Mouse (Mus musculus) regulatory T cell (primary cell): ENCODE data around the gene Padi2.

Source experiments
- in situ Hi-C: fragments of 300-600 bp; cut with MboI, MseI; formaldehyde crosslinking; loops from one replicate; pipeline ENCODE4 v1.15.1; 2025; ENCODE audit warnings: high pct_unique_total_duplicates

Gene Padi2

DNA sequence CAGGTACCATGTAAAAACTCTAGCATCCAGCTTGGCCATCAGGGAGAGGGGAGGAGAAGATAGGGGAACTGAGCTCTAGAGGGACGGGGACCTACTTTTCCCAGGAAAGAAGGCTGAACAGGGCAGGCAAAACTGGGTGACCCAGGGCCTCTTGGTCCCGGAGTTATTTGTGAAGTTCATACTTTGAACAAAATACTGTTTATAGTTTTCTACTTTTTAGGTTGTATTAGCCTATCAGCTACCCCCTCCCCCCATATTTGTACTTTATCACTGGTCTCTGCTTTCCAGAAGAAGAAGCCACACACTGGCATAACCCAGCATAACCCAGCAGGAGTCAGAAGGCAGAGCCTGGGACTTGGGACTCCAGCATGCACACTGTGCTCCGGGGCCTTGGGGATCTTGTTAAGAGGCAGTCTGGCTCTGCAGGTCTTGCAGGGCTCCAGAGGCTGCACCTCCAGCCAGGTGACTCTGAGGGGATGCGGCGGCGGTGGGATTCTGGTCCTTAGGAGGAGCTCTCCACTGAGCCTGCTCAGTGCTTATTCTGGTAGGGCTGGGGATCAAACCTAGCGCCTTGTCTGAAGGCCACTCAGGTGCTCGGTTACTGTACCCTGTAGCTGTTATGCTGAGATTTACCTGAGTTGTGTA lies 25.0 kb upstream of the Padi2 start:
- in situ Hi-C loops, result no loop called here

DNA sequence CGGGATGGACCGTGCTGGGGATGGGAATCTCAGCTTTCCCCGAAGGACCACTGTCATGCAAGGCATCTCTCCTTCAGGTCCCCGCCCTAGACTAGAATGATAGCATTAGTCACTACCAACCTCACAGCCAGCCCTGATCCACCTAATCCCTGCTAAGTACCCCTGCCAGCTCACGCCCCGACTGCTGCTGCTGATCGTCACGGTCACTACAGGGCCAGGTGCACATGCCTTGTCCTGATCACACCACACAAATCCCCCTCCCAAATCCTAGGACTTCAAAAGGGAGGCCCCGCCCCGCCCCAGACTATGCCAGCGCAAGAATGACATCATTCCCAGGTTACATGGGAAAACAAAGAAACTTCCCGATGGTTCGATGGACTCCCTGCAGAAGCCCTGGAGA lies 24.4 kb upstream of the Padi2 start:
- in situ Hi-C loops, result no loop called here

DNA sequence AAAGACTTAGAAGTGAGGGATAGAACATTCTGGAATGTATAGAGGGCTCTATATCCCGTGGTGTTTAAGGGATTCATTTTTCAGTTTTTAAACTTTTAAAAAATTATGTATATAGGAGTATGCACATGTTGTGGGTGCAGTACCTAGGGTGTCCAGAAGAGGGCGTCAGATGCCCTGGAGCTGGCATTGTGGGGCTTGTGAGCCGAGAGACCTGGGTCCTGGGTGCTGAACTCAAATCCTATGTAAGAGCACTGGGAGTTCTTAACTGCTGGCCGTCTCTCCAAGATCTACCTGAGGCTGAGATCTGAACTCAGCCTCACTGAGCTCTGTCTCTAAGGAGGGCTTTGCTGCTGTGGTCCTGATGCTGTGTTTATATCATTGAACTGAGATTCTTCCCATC lies 23.8 kb upstream of the Padi2 start:
- in situ Hi-C loops, result no loop called here

DNA sequence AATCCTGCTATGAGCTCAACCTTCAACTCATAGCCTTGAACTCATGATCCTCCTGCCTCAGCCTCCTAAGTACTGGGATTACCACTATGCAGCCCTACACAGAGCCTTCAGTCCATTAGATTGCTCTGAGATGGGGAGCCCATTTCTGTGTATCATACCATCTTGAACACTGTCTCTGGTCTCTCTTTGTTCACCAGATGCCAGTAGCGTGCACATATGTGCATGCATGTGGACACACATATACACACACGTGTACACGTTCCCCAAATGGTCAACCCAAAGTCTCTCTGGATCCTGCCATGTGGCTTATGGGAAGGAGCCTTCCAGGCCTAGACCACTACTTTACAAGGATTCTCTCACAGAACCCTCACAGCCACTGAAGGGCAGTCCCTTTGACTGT lies 23.2 kb upstream of the Padi2 start:
- in situ Hi-C loops, result no loop called here

DNA sequence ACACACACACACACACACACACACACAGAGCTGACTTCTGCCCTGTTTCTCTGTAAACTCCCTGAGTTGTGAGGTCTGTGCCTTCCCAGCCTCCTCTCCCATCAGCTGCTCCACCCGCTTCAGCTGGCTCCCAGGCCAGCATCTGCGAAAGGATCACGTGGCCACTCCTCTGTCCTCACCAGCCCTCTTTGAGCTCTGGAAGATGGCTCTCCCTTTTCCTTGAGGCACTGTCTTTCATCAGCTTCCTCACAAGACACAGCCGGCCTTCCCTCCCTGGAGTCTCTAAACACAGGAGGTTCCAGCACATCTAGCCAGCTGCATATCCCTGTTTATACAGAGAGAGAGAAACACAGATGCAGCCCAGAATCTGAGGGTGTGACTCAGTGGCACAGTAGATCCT lies 22.3 kb upstream of the Padi2 start:
- in situ Hi-C loops, result no loop called here

DNA sequence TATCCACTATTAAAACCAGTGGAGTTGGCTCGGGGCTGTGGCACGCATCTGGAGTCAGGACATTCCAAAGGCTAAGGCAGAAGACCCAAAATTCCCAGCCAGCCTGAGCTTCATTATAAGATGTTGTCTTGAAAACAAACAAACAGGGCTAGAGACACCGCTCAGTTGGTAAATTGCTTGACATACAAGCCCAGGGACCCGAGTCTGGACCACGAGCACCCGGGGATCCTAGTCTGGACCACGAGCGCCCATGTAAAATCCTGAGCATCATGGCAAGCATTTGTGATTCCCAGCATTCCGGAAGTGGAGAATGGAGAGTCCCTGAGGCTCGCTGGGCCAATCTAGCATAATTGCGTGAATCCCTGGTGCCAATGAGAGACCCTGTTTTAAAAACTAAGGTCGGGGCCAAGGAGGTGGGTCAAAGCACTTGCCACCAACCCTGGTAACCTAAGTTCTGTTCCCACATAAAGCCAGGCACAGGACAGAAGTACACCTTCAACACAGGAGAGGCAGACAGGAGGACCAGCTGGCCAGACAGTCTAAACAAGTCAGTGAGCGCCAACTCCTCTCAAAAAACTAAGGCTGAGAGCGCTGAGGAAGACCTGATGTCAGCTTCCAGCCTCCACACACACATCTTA lies 14.5 kb upstream of the Padi2 start:
- in situ Hi-C loops, result no loop called here

DNA sequence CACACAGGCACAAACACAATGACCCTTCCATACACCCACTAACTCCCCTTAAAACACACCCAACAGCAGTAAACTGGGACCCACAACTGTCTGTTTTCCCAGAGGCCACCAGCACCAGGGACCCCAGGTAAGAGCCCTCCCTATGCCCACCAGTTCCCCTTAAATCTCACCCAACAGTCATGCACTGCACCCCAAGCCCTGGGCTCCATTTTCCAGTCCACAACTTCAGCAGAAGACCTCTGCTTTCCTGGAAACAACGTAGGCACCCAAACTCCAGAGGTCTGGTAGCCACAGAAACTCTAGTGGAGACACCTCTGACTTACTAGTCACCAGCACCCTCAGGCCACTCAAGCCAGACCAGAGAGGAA lies 14.0 kb upstream of the Padi2 start:
- in situ Hi-C loops, result no loop called here

DNA sequence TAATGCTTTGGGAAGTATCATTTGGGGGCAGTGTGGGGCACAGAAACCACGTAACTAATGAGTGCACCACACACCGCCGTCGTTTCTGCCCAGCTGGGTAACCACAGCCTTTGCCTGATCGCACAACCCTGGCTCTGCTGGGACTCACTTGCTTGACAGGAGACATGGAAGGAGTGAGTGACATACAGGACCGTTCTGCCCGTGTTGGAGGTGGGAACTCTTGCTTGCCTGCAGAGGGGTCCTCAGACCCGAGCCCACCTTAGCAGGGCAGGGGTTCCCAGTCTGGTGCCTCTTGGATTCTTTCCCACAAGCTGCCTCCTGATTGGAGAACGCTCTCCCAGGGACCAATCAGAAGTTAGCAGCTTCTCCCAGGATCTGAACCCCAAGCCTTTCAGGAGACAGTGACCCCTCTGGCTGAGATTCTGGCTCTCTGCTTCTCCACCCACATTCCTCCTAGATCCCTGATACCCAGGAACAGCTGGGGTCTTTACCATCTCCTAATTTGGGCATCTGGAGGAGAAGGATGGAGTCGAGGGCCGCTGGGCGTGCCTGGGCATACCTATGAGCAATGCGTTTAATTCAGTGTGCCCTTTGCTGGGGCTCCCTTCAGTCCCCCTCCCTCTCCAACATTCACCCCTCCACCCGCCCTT lies 1.2 kb upstream of the Padi2 start:
- in situ Hi-C loops, result loop anchor here (5.0 to 10.0 kb wide), 2 partner anchors 50 to 118 kb away; no protein-coding TSS in a partner anchor

DNA sequence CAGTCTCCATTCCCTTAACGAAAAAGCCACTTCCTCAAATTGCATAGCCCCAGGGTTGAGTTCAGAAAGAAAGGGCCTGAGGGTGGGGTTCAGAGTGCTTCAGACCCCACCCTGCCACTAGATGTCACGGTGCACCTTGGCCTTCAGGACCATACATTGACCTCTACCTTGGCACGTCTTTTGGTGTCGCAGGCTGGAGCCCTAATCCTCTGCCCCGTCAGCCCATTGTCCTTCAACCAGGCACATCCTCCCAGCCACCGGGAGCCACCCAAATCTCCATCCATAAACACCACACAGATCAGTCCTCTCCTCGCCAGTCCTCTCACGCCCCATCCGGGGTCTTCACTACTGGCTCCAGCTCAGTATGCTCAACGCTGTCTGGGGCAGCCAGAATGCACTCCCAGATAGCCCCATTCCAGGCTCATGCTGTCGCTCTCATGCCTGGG lies 695 bp upstream of the Padi2 start:
- in situ Hi-C loops, result loop anchor here (5.0 to 10.0 kb wide), 2 partner anchors 49 to 118 kb away; no protein-coding TSS in a partner anchor

DNA sequence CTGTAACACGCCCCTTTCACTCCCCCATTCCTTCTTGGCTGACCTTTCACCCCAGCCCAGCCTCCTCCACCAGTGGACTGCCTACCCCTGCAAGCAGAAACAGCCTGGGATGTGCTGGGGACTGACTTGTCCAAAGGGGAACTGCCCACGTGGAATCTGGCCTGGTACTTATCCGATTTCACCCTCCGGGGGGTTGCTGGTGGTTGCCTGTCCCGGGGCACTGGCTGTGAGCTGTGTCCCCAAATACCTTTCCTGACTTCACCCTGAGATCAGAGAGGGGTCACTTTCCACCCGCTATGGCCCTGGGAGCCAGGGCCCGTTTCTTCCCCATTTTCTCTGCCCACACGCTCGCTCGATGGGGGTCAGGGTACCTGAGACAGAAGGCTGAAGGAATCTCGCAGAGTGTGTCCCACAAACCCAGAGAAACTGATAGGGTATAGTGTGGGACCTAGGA lies 710 bp downstream of the Padi2 start:
- in situ Hi-C loops, result loop anchor here (5.0 to 10.0 kb wide), 2 partner anchors 48 to 120 kb away; no protein-coding TSS in a partner anchor

DNA sequence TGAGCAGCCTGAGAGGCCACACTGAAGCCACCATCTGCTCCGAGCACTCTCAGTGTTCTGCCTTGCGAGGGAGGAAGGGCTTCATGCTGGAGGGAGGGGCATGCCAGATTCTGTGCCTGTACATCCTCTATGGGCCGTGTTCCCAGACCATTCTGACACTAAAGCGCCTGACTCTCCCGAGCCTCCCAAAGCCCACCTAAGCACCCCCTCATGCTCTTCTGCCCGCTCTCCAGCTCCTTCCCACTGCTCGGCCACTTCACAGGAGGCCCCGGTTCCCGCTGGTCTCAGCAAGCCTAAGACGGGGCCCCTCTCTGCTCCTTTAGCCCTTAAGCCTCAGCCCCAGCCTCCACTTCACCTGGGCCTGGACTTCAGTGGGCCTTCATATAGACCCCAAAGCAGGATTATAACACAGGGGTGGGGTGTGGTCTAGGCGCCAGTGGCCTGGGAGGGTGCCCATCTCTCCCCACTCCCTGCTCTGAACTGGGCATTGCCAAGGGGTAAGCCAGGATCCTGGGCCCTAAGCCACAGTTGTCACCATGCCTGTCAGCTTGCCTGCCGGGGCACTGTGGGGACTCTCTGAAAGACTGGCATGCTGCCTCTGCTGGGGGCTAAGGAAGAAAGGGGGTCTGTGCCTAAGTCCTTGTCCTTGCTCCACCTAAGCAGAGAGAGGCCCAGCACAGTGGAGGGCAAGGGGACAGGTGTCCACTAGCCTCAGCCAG lies 1.3 kb downstream of the Padi2 start:
- in situ Hi-C loops, result loop anchor here (5.0 to 10.0 kb wide), 2 partner anchors 47 to 120 kb away; no protein-coding TSS in a partner anchor

DNA sequence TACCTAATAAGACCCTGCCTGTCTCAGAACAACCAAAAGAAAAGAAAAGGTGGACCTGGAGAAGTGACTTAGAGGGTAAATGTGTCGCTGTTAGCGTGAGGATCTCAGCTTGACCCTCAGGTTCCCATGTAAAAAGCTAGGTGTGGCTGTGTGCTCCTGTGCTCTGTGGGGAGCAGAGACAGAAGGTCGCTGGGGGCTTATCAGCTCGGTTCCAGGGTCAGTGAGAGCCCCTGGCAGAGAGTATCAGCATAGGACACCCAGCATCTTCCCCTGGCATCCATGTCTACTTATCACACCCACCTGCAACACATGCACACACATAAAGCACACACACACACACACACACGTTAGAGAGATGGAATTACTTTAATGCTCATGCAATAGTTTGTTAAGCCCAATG lies 2.5 kb downstream of the Padi2 start:
- in situ Hi-C loops, result loop anchor here (5.0 to 10.0 kb wide), 2 partner anchors 46 to 121 kb away; no protein-coding TSS in a partner anchor

DNA sequence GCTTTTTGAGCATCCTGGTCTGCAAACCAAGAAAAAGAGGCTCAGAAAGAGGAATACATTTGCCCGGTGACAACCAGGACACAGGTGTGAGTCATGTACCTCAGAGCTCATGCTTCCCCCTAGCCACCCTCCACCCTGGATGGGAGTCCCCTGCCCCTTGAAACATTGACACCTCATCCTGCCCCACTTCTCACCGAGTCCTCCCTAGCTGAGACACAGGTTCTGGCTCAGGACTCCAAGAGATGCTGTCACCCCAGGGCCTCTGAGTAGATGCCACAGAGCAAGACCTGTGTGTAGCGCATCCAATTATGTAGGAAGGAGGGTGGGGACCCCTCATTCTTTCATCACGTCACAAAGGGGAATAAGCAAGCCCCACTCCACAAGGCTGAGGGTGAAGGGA lies 3.4 kb downstream of the Padi2 start:
- in situ Hi-C loops, result loop anchor here (5.0 to 10.0 kb wide), 2 partner anchors 45 to 122 kb away; no protein-coding TSS in a partner anchor

DNA sequence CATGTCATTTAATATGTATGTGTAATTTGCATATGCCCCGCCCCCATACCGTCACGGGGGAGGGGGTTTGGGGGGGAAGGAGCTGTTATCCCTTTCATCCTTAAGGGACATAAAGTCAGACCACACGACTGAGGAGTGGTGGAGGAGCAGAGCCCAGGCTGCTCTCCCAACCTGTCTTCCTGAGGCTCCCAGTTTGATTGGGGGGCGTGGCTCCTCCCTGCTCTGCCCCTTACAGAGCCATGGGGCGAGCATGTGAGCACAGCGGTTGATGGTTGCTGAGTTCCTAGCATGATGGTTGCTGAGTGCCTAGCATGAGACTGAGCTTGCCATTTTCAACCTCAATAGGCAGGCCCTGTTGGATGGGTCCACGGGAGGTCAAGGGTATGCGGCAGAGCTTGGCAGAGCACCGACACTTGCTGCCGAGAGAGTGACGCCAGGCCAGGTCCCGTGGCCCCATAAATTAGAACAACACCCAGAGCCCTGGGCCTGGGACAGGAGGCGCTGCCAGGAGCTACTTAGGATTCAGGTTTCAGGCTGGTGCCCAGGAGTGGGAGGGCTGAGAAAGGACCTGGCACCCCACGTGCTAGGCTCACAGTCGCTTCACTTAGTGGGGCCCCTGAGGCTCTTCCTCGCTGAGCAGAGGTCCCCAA lies 4.6 kb downstream of the Padi2 start:
- in situ Hi-C loops, result no loop called here

DNA sequence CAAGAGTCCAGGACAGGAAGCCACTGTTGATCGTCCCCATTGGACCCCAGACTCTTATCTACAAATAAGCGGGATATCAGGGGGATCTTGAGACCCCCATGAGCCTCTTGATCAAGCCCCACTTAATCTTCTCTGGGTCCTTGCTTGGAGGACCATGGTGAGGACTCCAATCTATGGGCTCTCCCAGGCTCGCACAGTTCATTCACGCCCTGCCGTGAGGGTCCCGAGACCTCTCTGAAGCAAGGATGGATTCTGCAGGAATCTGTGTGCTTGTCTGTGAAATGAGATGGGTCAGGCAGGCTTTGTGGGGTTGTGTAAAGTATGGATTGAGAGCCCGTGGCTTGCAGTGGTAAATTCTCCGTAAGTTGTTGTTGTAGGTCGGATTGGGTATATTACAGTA lies 5.3 kb downstream of the Padi2 start:
- in situ Hi-C loops, result no loop called here

DNA sequence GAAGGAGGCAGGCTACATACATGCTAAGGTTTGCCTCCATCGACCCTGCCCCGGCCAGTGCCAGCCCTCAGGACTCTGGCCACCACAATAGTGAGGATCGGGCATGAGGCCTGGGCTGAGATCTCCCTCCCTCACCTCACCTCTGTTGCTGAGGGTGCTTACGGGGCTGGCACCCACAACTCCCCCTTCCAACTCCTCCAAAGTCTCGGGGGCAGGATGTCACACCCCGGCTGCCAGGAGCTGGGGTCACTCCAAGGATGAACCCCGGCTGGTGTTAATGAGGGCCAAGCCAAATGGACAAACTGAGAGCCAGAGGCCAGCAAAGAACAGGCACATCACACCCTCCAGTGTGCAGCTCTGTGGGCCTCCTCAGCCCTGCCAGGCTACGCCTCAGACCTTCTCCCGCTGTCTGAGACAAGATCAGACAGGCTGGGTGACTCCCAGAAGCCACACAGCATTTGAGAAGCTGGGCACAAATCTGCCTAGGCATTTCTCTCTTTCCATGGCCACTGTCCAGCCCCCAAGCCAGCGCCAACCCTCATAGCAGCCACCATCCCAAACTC lies 6.2 kb downstream of the Padi2 start:
- in situ Hi-C loops, result no loop called here

DNA sequence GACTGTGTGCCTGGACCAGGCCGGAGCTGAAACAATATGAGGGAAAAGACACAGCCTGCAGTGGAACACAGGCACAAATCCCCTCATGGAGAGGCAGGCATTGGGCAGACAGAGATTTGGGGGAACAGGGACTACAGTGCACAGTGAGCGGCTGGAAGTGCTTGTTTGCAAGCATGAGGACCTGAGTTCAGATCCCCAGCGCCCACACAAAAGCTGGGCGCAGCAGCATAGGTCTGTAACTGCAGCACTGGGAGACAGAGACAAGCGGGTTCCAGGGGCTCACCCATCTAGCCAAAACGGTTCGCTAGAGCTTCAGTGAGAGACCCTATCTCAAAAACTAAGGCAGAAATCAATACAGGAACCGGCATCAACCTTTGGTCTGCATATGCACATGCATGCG lies 7.4 kb downstream of the Padi2 start:
- in situ Hi-C loops, result no loop called here

DNA sequence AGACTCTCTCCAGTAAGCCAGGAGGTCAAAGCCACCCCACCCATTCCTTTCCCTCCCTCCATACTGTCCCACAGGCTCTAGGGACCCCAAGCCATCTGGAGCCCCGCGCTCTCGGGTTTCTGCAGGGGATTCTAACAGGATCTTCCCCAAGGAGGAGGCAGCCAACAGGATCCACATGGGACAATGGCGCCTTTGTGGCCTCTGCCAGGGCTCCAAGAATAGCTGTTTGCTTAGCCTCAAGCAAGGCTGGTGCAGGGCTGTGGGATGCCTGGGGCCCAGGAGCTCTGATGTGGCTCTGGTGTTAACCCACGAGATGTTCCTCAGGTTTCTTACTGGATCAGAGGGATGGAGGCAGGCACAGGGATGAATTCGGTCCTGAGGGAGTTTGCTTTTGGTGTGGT lies 8.6 kb downstream of the Padi2 start:
- in situ Hi-C loops, result no loop called here

DNA sequence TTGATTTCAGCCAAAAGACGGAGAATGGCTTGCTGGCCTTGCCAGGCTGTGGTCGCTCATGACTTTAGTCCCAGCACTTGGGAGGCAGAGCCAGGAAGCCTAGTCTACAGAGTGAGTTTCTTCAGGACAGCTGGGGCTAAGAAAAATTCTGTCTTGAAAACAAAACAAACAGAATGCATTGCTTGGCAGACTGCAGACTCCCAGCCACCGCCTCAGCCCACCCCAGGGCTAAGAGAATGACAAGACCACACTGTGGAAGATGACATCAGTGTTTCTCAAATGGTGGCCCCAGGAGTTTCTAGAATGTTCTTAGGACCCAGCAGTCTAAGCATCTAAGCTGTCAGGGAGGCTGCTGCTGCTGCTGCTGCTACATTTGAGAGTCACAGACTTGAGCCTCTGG lies 9.1 kb downstream of the Padi2 start:
- in situ Hi-C loops, result no loop called here

DNA sequence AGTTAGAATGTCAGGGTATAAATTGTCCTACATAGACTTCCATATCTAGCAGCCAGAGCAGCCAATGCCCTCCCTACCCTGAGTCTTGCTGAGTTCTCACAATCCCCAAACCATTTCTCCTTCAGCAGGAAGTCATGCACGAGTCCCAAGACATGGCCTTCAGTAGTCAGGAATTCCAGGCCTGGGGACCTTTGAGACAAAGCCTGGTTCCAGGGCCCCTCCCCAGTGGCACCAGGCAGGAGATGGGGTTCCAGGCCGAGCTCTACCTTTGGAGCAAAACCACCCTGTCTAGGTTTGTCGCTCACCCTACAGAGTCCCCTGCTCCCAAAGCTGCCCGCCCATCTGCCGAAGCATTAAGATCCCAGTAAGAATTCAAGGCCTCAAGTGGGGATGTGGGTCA lies 10.2 kb downstream of the Padi2 start:
- in situ Hi-C loops, result no loop called here

DNA sequence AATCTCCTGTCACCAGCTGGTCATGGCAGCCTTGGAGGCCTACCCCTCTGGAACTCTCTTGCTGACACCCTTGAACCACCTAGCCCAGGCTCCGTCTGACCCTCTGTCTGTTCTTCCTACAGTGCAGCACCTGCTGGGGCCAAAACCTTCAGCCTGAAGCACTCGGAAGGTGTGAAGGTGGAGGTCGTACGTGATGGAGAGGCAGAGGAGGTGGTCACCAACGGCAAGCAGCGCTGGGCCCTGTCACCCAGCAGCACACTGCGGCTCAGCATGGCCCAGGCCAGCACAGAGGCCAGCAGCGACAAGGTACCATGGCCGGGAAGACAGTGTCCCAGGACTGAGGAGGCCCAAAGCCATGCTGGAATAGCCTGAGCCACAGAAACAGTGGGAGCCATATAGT lies 11.3 kb downstream of the Padi2 start:
- in situ Hi-C loops, result no loop called here
